Mouse (Mus musculus) MEL (cell line): ENCODE data around the gene Mrps17. TPM values are rescaled to one million over a fixed set of nuclear protein-coding genes. Genes with fewer than 3 reads are reported as not detected.

Experiments used
- DNase-seq: peaks from one replicate; pipeline ENCODE4 v3.0.0; 2011; ENCODE audit warnings: low read depth, low spot score
- H3K27ac ChIP-seq: 2 replicates; pipeline ENCODE4 v1.5.1; 2012; ENCODE audit warnings: low read depth, mild to moderate bottlenecking, control low read depth, low read length, moderate library complexity; ENCODE audit not compliant: control insufficient read depth
- H3K27me3 ChIP-seq, 2 experiments: fragments of 150-350 bp in 1 of 2; sonication (generic) in 1 of 2; 2 replicates each; pipeline ENCODE4 v1.6.1; 2012; ENCODE audit warnings: low read length in 2 of 2, mild to moderate bottlenecking in 2 of 2, improper control_type of control experiment in 1 of 2, moderate library complexity in 1 of 2; ENCODE audit not compliant: insufficient read depth in 2 of 2, control insufficient read depth in 1 of 2
- H3K36me3 ChIP-seq, 2 experiments: 2 replicates each; pipeline ENCODE4 v1.6.1; 2012 to 2014; ENCODE audit warnings: low read length in 2 of 2, improper control_type of control experiment in 1 of 2, inconsistent platforms in 1 of 2, mild to moderate bottlenecking in 1 of 2; ENCODE audit not compliant: insufficient read depth in 2 of 2, control insufficient read depth in 1 of 2
- H3K4me1 ChIP-seq, 2 experiments: fragments of 150-350 bp in 1 of 2; sonication (generic) in 1 of 2; 2 replicates each; pipeline ENCODE4 v1.6.1; 2012; ENCODE audit warnings: low read length in 2 of 2, improper control_type of control experiment in 1 of 2, mild to moderate bottlenecking in 1 of 2; ENCODE audit not compliant: insufficient read depth in 2 of 2, control insufficient read depth in 1 of 2
- H3K4me3 ChIP-seq, 2 experiments: fragments of 150-350 bp in 1 of 2; sonication (generic) in 1 of 2; 2 replicates each; pipeline ENCODE4 v1.5.1; 2012; ENCODE audit warnings: low read depth in 2 of 2, low read length in 2 of 2, mild to moderate bottlenecking in 2 of 2, moderate library complexity in 2 of 2, control low read depth in 1 of 2, improper control_type of control experiment in 1 of 2; ENCODE audit not compliant: control insufficient read depth in 1 of 2, insufficient read depth in 1 of 2
- H3K79me2 ChIP-seq: 2 replicates; pipeline ENCODE4 v1.6.1; 2012; ENCODE audit warnings: mild to moderate bottlenecking, low read length, moderate library complexity; ENCODE audit not compliant: control insufficient read depth, poor library complexity, insufficient read depth
- H3K9ac ChIP-seq: 2 replicates; pipeline ENCODE4 v1.6.1; 2012; ENCODE audit warnings: low read depth, mild to moderate bottlenecking, control low read depth, low read length, moderate library complexity; ENCODE audit not compliant: control insufficient read depth, poor library complexity, severe bottlenecking
- H3K9me3 ChIP-seq: fragments of 150-350 bp; sonication (generic); replicated peaks from 2 replicates; pipeline ENCODE4 v1.6.1; 2012; ENCODE audit warnings: mild to moderate bottlenecking, low read length, improper control_type of control experiment, moderate library complexity; ENCODE audit not compliant: insufficient read depth
- BHLHE40 ChIP-seq: IDR thresholded peaks from 2 replicates; pipeline ENCODE4 v1.6.1; 2012; ENCODE audit warnings: low read depth, mild to moderate bottlenecking, inconsistent platforms, low read length, improper control_type of control experiment, borderline replicate concordance
- CHD2 ChIP-seq: IDR thresholded peaks from 2 replicates; pipeline ENCODE4 v1.6.1; 2011; ENCODE audit warnings: low read length, improper control_type of control experiment
- CTCF ChIP-seq, 3 experiments: IDR thresholded peaks in 2 of 3; conservative IDR thresholded peaks in 1 of 3; 2 replicates each; pipeline ENCODE4 v1.5.1; 2011 to 2012; ENCODE audit warnings: low read length in 3 of 3, low read depth in 2 of 3, mild to moderate bottlenecking in 2 of 3, improper control_type of control experiment in 1 of 3, inconsistent platforms in 1 of 3, mixed read lengths in 1 of 3, moderate library complexity in 1 of 3; ENCODE audit not compliant: control insufficient read depth in 1 of 3, insufficient read depth in 1 of 3, poor library complexity in 1 of 3, severe bottlenecking in 1 of 3
- E2F4 ChIP-seq: IDR thresholded peaks from 2 replicates; pipeline ENCODE4 v1.6.1; 2011; ENCODE audit warnings: low read depth, low read length, improper control_type of control experiment, borderline replicate concordance
- GABPA ChIP-seq: IDR thresholded peaks from 2 replicates; pipeline ENCODE4 v1.6.1; 2012; ENCODE audit warnings: low read depth, mild to moderate bottlenecking, inconsistent platforms, low read length, improper control_type of control experiment, moderate library complexity
- HCFC1 ChIP-seq: IDR thresholded peaks from 2 replicates; pipeline ENCODE4 v1.6.1; 2012; ENCODE audit warnings: low read depth, mild to moderate bottlenecking, inconsistent platforms, low read length, improper control_type of control experiment, moderate library complexity
- JUND ChIP-seq: IDR thresholded peaks from 2 replicates; pipeline ENCODE4 v1.6.1; 2011; ENCODE audit warnings: low read depth, mild to moderate bottlenecking, improper control_type of control experiment, low read length
- MAFK ChIP-seq: IDR thresholded peaks from 2 replicates; pipeline ENCODE4 v1.6.1; 2011; ENCODE audit warnings: low read depth, mild to moderate bottlenecking, low read length, improper control_type of control experiment, borderline replicate concordance
- MAZ ChIP-seq: IDR thresholded peaks from 2 replicates; pipeline ENCODE4 v1.6.1; 2012; ENCODE audit warnings: low read depth, mild to moderate bottlenecking, inconsistent platforms, low read length, improper control_type of control experiment
- MXI1 ChIP-seq: IDR thresholded peaks from 2 replicates; pipeline ENCODE4 v1.6.1; 2011; ENCODE audit warnings: mild to moderate bottlenecking, low read depth, low read length, improper control_type of control experiment
- MYC ChIP-seq: IDR thresholded peaks from 2 replicates; pipeline ENCODE4 v1.6.1; 2011; ENCODE audit warnings: low read depth, mild to moderate bottlenecking, low read length, improper control_type of control experiment, moderate library complexity
- NELFE ChIP-seq: IDR thresholded peaks from 2 replicates; pipeline ENCODE4 v1.6.1; 2011; ENCODE audit warnings: low read depth, low read length, improper control_type of control experiment
- POLR2A ChIP-seq, 2 experiments: IDR thresholded peaks; 2 replicates each; pipeline ENCODE4 v1.6.1; 2011 to 2012; ENCODE audit warnings: low read length in 2 of 2, mild to moderate bottlenecking in 2 of 2, control low read depth in 1 of 2, improper control_type of control experiment in 1 of 2, low read depth in 1 of 2, moderate library complexity in 1 of 2; ENCODE audit not compliant: control insufficient read depth in 1 of 2, insufficient read depth in 1 of 2, poor library complexity in 1 of 2
- POLR2AphosphoS2 ChIP-seq: IDR thresholded peaks from 2 replicates; pipeline ENCODE4 v1.6.1; 2011; ENCODE audit warnings: low read length, improper control_type of control experiment
- POLR2AphosphoS5 ChIP-seq: IDR thresholded peaks from 2 replicates; pipeline ENCODE4 v1.6.1; 2012; ENCODE audit warnings: low read depth, borderline replicate concordance, mild to moderate bottlenecking, inconsistent platforms, low read length, moderate library complexity, mixed read lengths
- RAD21 ChIP-seq: IDR thresholded peaks from 2 replicates; pipeline ENCODE4 v1.6.1; 2011; ENCODE audit warnings: mild to moderate bottlenecking, low read depth, low read length, improper control_type of control experiment
- SIN3A ChIP-seq: IDR thresholded peaks from 2 replicates; pipeline ENCODE4 v1.6.1; 2012; ENCODE audit warnings: low read length, improper control_type of control experiment, inconsistent platforms
- SMC3 ChIP-seq: IDR thresholded peaks from 2 replicates; pipeline ENCODE4 v1.6.1; 2011; ENCODE audit warnings: low read depth, low read length, improper control_type of control experiment
- TBP ChIP-seq: IDR thresholded peaks from 2 replicates; pipeline ENCODE4 v1.8.0; 2011; ENCODE audit warnings: low read depth, low read length, improper control_type of control experiment
- USF1 ChIP-seq: IDR thresholded peaks from 2 replicates; pipeline ENCODE4 v1.6.1; 2014; ENCODE audit warnings: low read depth, mild to moderate bottlenecking, inconsistent platforms, low read length, improper control_type of control experiment, moderate library complexity
- USF2 ChIP-seq, 2 experiments: IDR thresholded peaks; 2 replicates each; pipeline ENCODE4 v1.6.1; 2011 to 2012; ENCODE audit warnings: improper control_type of control experiment in 2 of 2, low read length in 2 of 2, borderline replicate concordance in 1 of 2, inconsistent platforms in 1 of 2, low read depth in 1 of 2, mild to moderate bottlenecking in 1 of 2; ENCODE audit not compliant: insufficient read depth in 1 of 2
- ZKSCAN1 ChIP-seq: IDR thresholded peaks from 2 replicates; pipeline ENCODE4 v1.6.1; 2012; ENCODE audit warnings: low read depth, mild to moderate bottlenecking, inconsistent platforms, low read length, improper control_type of control experiment, moderate library complexity
- ZMIZ1 ChIP-seq: IDR thresholded peaks from 2 replicates; pipeline ENCODE4 v1.6.1; 2012; ENCODE audit warnings: low read depth, mild to moderate bottlenecking, inconsistent platforms, low read length, improper control_type of control experiment, moderate library complexity
- ZNF384 ChIP-seq: IDR thresholded peaks from 2 replicates; pipeline ENCODE4 v1.6.1; 2012; ENCODE audit warnings: low read depth, mild to moderate bottlenecking, inconsistent platforms, low read length, improper control_type of control experiment
- polyA plus RNA-seq, 2 experiments: library from polyadenylated mRNA; stranded (reverse) in 1 of 2; unstranded in 1 of 2; fragments of >175 nt in 1 of 2; fragments of >200 nt in 1 of 2; gene quantifications; 2 replicates each; pipeline versions ENCODE4 v1.2.1 to v1.2.4; 2012; ENCODE audit warnings: low replicate concordance in 2 of 2, low read depth in 1 of 2; ENCODE audit not compliant: insufficient read length in 2 of 2, insufficient read depth in 1 of 2, missing spikeins in 1 of 2
- total RNA-seq: library from RNA; depleted of rRNA; stranded (reverse); fragments of 300-350 nt; gene quantifications from 2 replicates; pipeline ENCODE4 v1.2.3, GENCODE M21; 2012

Gene Mrps17
- total and polyA plus RNA-seq, 3 experiments: 182 to 211 TPM; not detected in 1

- no peak for TF ChIP-seq POLR2AphosphoS2
- TF ChIP-seq SIN3A: no peak
- TF ChIP-seq MAFK: no peak
- TF ChIP-seq TBP: no peak
- no peak for TF ChIP-seq MXI1
- TF ChIP-seq USF2 (IDR thresholded peaks at IDR 0.05; ENCODE audit: borderline replicate concordance in 1 of 2, insufficient read depth in 1 of 2, low read depth in 1 of 2, low read length in 2 of 2): no peak
- TF ChIP-seq ZKSCAN1: no peak
- TF ChIP-seq ZNF384: no peak
- TF ChIP-seq CTCF (IDR thresholded peaks at IDR 0.05 in 2 of 3, conservative IDR thresholded peaks at IDR 0.05 in 1 of 3; ENCODE audit: control insufficient read depth in 1 of 3, insufficient read depth in 1 of 3, low read depth in 2 of 3, low read length in 3 of 3, poor library complexity in 1 of 3, severe bottlenecking in 1 of 3): no peak
- no peak for TF ChIP-seq GABPA
- TF ChIP-seq ZMIZ1: no peak
- no peak for TF ChIP-seq MAZ
- no peaks in the 10 kb centered on the region for H3K27me3 ChIP-seq
- H3K4me3 ChIP-seq: no peak overlapping the region
- peaks cover 3 to 7% of the 10 kb centered on the region in 2 experiments for H3K4me1 ChIP-seq
- H3K36me3 ChIP-seq: peaks cover 3 to 9% of the 10 kb centered on the region in 2 experiments
- DNase-seq: no peak
- H3K9ac ChIP-seq: no peak overlapping the region
- no peak overlapping the region for H3K27ac ChIP-seq
- H3K9me3 ChIP-seq: no peaks in the 10 kb centered on the region
- H3K79me2 ChIP-seq: no peaks in the 10 kb centered on the region
These were observed 28.8 kb downstream of the Mrps17 start for GRCm38 (mm10) chr5:129744050-129744449.

- H3K27ac ChIP-seq: no peak overlapping the region
- H3K9ac ChIP-seq: no peak overlapping the region
- H3K79me2 ChIP-seq: no peaks in the 10 kb centered on the region
- no peaks in the 10 kb centered on the region for H3K36me3 ChIP-seq
- no peaks in the 10 kb centered on the region for H3K9me3 ChIP-seq
- TF ChIP-seq NELFE (no peak), GABPA (no peak), CHD2 (no peak), MXI1 (no peak)
- DNase-seq: no peak
- no peak overlapping the region for H3K4me3 ChIP-seq
- no peaks in the 10 kb centered on the region for H3K27me3 ChIP-seq
- H3K4me1 ChIP-seq: no peaks in the 10 kb centered on the region
These were observed 41.6 kb downstream of the Mrps17 start for GRCm38 (mm10) chr5:129756886-129757285.

- H3K4me1 ChIP-seq: no peaks in the 10 kb centered on the region
- H3K9me3 ChIP-seq: no peaks in the 10 kb centered on the region
- no peak for TF ChIP-seq RAD21
- TF ChIP-seq HCFC1: no peak
- TF ChIP-seq BHLHE40: no peak
- no peak for TF ChIP-seq POLR2A (IDR thresholded peaks at IDR 0.05; ENCODE audit: control insufficient read depth in 1 of 2, insufficient read depth in 1 of 2, low read depth in 1 of 2, low read length in 2 of 2, poor library complexity in 1 of 2)
- no peak for TF ChIP-seq USF1
- TF ChIP-seq MYC: no peak
- no peak for TF ChIP-seq JUND
- TF ChIP-seq POLR2AphosphoS5: no peak
- TF ChIP-seq CTCF (IDR thresholded peaks at IDR 0.05 in 2 of 3, conservative IDR thresholded peaks at IDR 0.05 in 1 of 3; ENCODE audit: control insufficient read depth in 1 of 3, insufficient read depth in 1 of 3, low read depth in 2 of 3, low read length in 3 of 3, poor library complexity in 1 of 3, severe bottlenecking in 1 of 3): no peak
- TF ChIP-seq CHD2: no peak
- TF ChIP-seq SMC3: no peak
- no peak for TF ChIP-seq E2F4
- no peak for TF ChIP-seq TBP
- TF ChIP-seq ZKSCAN1: no peak
- no peak overlapping the region for H3K9ac ChIP-seq
- H3K27ac ChIP-seq: no peak overlapping the region
- DNase-seq: no peak
- H3K27me3 ChIP-seq: no peaks in the 10 kb centered on the region
- H3K36me3 ChIP-seq: no peaks in the 10 kb centered on the region; a peak in 1 of 4 replicates
- H3K79me2 ChIP-seq: no peaks in the 10 kb centered on the region
- no peak overlapping the region for H3K4me3 ChIP-seq
These were observed 44.7 kb downstream of the Mrps17 start for GRCm38 (mm10) chr5:129759929-129760480.
